Comparison of ENCODE assay signal across 31 mouse cellular contexts in genomic region chr17:83093862-83094261, GRCm38 (mm10).
"Had no signal": no experiment of that assay in that cellular context is flagged by ENCODE, and none has a peak within 500 bp of the region (broad histone marks: within the 10 kb centered on the region; RNA-seq: fewer than 3 reads in every experiment).

No protein-coding gene starts in this region.

- H3K4me1 ChIP-seq: liver, embryonic 13.5 days; liver, embryonic 15.5 days; lung, embryonic 15.5 days; megakaryocyte, embryonic 14.5 days; midbrain, embryonic 12.5 days; midbrain, embryonic 13.5 days; midbrain, embryonic 15.5 days had no signal

- H3K27me3 ChIP-seq: liver, embryonic 12.5 days; liver, embryonic 13.5 days; liver, embryonic 15.5 days; lung, embryonic 15.5 days had no signal

- H3K9me3 ChIP-seq: limb, embryonic 10.5 days; limb, embryonic 12.5 days; limb, embryonic 13.5 days; limb, embryonic 15.5 days; liver, embryonic 12.5 days; liver, embryonic 13.5 days; liver, embryonic 15.5 days; lung, embryonic 15.5 days; megakaryocyte, embryonic 14.5 days; midbrain, embryonic 10.5 days; midbrain, embryonic 12.5 days; midbrain, embryonic 13.5 days; midbrain, embryonic 15.5 days; neural tube, embryonic 12.5 days had no signal

- H3K36me3 ChIP-seq: limb, embryonic 10.5 days; limb, embryonic 12.5 days; limb, embryonic 13.5 days; limb, embryonic 15.5 days; liver, embryonic 12.5 days; liver, embryonic 13.5 days; liver, embryonic 15.5 days; lung, embryonic 15.5 days; midbrain, embryonic 10.5 days; midbrain, embryonic 12.5 days; midbrain, embryonic 13.5 days; midbrain, embryonic 15.5 days; neural tube, embryonic 12.5 days had no signal

- DNase-seq: left cerebral cortex, postnatal 4 days; liver; liver, embryonic 13.5 days; lung, adult 18-20 months; lung, adult 2 months; lung, embryonic 14.5 days; lung, postnatal 10 days; lung, postnatal 14 days; lung, postnatal 36 days; lung, postnatal 4 days; midbrain, embryonic 14.5 days had no signal

- ATAC-seq: liver, embryonic 12.5 days; lung, postnatal 0 days; midbrain, embryonic 13.5 days; midbrain, embryonic 15.5 days; midbrain, embryonic 16.5 days had no signal

- H3K27ac ChIP-seq: limb, embryonic 10.5 days; limb, embryonic 12.5 days; limb, embryonic 13.5 days; limb, embryonic 15.5 days; liver, embryonic 12.5 days; liver, embryonic 13.5 days; liver, embryonic 14.5 days; liver, embryonic 15.5 days; lung, embryonic 15.5 days; macrophage; midbrain, embryonic 10.5 days; midbrain, embryonic 12.5 days; midbrain, embryonic 13.5 days; midbrain, embryonic 15.5 days; neural tube, embryonic 12.5 days had no signal

- H3K9ac ChIP-seq: limb, embryonic 12.5 days; limb, embryonic 13.5 days; limb, embryonic 15.5 days; liver, embryonic 12.5 days; liver, embryonic 13.5 days; liver, embryonic 14.5 days; liver, embryonic 15.5 days; lung, embryonic 14.5 days; lung, embryonic 15.5 days; midbrain, embryonic 12.5 days; midbrain, embryonic 13.5 days; midbrain, embryonic 15.5 days; neural tube, embryonic 12.5 days had no signal

- H3K4me2 ChIP-seq: limb, embryonic 12.5 days; limb, embryonic 13.5 days; limb, embryonic 15.5 days; liver, embryonic 11.5 days; liver, embryonic 12.5 days; liver, embryonic 13.5 days; liver, embryonic 15.5 days; lung, embryonic 14.5 days; lung, embryonic 15.5 days; midbrain, embryonic 11.5 days; midbrain, embryonic 12.5 days; midbrain, embryonic 13.5 days; midbrain, embryonic 15.5 days; neural tube, embryonic 12.5 days had no signal

- H3K4me3 ChIP-seq: limb, embryonic 10.5 days; limb, embryonic 12.5 days; limb, embryonic 13.5 days; limb, embryonic 15.5 days; liver, embryonic 12.5 days; liver, embryonic 13.5 days; liver, embryonic 15.5 days; lung, embryonic 15.5 days; megakaryocyte, embryonic 14.5 days; midbrain, embryonic 10.5 days; midbrain, embryonic 12.5 days; midbrain, embryonic 13.5 days; midbrain, embryonic 15.5 days; myocyte; neural tube, embryonic 12.5 days had no signal
